ENCODE assay signal across 9 mouse cellular contexts in the genomic region with DNA sequence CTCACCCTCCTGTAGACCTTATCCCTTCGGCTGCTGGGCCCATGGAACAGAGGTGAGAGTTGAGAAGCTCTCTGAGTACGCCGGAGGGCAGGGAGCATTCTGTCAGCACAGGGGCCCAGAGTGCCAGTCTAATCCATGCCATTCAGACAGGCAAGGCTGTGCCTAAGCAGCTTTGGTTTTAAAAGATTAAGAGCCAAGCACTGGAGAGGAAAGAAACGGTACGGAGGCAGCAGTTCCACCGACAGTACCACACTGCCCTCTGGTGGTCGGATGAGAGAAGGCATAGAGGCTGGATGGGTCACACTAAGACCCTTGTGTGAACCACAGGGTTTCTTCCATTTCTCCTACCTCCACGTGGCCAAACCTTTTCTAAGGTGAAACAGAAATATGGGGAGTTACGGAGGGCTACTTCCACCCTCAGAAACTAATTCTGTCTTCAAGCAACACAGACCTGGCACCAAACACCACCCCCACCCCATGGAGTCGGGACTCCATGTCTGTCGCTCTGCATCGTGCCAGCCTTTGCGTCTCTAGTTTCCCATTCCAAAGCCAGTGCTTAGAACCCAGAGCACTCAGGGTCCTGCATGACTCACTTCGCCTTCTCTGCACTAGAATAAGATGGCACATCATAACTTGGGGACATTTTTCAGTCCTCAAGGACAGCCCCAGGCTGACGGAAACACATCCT.
DNase-seq lines count a peak whose midpoint lies in the region; ATAC-seq and TF ChIP-seq lines count a peak whose summit lies in the region.
"Had no signal": no experiment of that assay in that cellular context is flagged by ENCODE, and none has a peak within 500 bp of the region (broad histone marks: within the 10 kb centered on the region; RNA-seq: fewer than 3 reads in every experiment).

No protein-coding gene starts in this region.

- no peaks in the 10 kb centered on the region for H3K36me3 ChIP-seq in E14TG2a.4 (ENCODE audit: insufficient read depth, low read length)
- no peaks in the 10 kb centered on the region for H3K36me3 ChIP-seq in forebrain, embryonic 11.5 days (ENCODE audit: control insufficient read depth, insufficient read depth, low read length)
- no peaks in the 10 kb centered on the region for H3K36me3 ChIP-seq in heart, embryonic 15.5 days
- H3K36me3 ChIP-seq in liver, embryonic 13.5 days = no peaks in the 10 kb centered on the region
- H3K36me3 ChIP-seq in neural tube, embryonic 15.5 days = no peaks in the 10 kb centered on the region

- no peak overlapping the region for H3K4me3 ChIP-seq in E14TG2a.4 (replicated peaks; ENCODE audit: low read length)
- no peak overlapping the region for H3K4me3 ChIP-seq in forebrain, embryonic 11.5 days (ENCODE audit: low read depth, low read length)
- H3K4me3 ChIP-seq in heart, embryonic 15.5 days = no peak overlapping the region
- H3K4me3 ChIP-seq in liver, embryonic 13.5 days (replicated peaks) = no peak overlapping the region
- H3K4me3 ChIP-seq in neural tube, embryonic 15.5 days (replicated peaks) = no peak overlapping the region

- peaks cover 11% of the 10 kb centered on the region; the same call in 1 of the 2 replicates for H3K4me1 ChIP-seq in E14TG2a.4 (replicated peaks; ENCODE audit: low read depth, low read length)
- peaks cover 6% of the 10 kb centered on the region; the same call in 1 of the 2 replicates for H3K4me1 ChIP-seq in forebrain, embryonic 11.5 days (replicated peaks; ENCODE audit: control insufficient read depth, insufficient read depth, low read length)
- H3K4me1 ChIP-seq in heart, embryonic 15.5 days (replicated peaks) = peaks cover 5% of the 10 kb centered on the region
- no peaks in the 10 kb centered on the region for H3K4me1 ChIP-seq in liver, embryonic 13.5 days (replicated peaks)
- peaks cover 12% of the 10 kb centered on the region for H3K4me1 ChIP-seq in neural tube, embryonic 15.5 days

- H3K27ac ChIP-seq in forebrain, embryonic 11.5 days (ENCODE audit: low read depth, low read length) = peak overlapping the region; percentile 41
- no peak overlapping the region for H3K27ac ChIP-seq in heart, embryonic 15.5 days
- no peak overlapping the region for H3K27ac ChIP-seq in liver, embryonic 13.5 days
- H3K27ac ChIP-seq in neural tube, embryonic 15.5 days (replicated peaks) = no peak overlapping the region; the same call in 1 of the 2 replicates
- H3K27ac ChIP-seq: macrophage had no signal

- H3K9me3 ChIP-seq in E14TG2a.4 (ENCODE audit: low read length) = no peaks in the 10 kb centered on the region
- H3K9me3 ChIP-seq in forebrain, embryonic 11.5 days (ENCODE audit: control insufficient read depth, low read length) = no peaks in the 10 kb centered on the region
- no peaks in the 10 kb centered on the region for H3K9me3 ChIP-seq in heart, embryonic 15.5 days (replicated peaks)
- no peaks in the 10 kb centered on the region for H3K9me3 ChIP-seq in liver, embryonic 13.5 days (replicated peaks)
- H3K9me3 ChIP-seq in neural tube, embryonic 15.5 days (replicated peaks) = no peaks in the 10 kb centered on the region

- 0 out of 2 replicates have a peak overlapping the region, but pooled peaks have one; percentile 7 for H3K9ac ChIP-seq in forebrain, embryonic 11.5 days (ENCODE audit: low read length)
- H3K9ac ChIP-seq in heart, embryonic 15.5 days = no peak overlapping the region
- no peak overlapping the region for H3K9ac ChIP-seq in liver, embryonic 13.5 days
- no peak overlapping the region for H3K9ac ChIP-seq in neural tube, embryonic 15.5 days (replicated peaks)

- peak overlapping the region; percentile 24; the same call in 1 of the 2 replicates for H3K4me2 ChIP-seq in forebrain, embryonic 11.5 days (ENCODE audit: low read depth, low read length, severe bottlenecking)
- no peak overlapping the region; the same call in 1 of the 2 replicates for H3K4me2 ChIP-seq in heart, embryonic 15.5 days
- no peak overlapping the region for H3K4me2 ChIP-seq in liver, embryonic 13.5 days
- no peak overlapping the region for H3K4me2 ChIP-seq in neural tube, embryonic 15.5 days

- peaks cover 8% of the 10 kb centered on the region; the same call in 1 of the 2 replicates for H3K27me3 ChIP-seq in E14TG2a.4 (ENCODE audit: insufficient read depth, low read length)
- no peaks in the 10 kb centered on the region for H3K27me3 ChIP-seq in forebrain, embryonic 11.5 days (ENCODE audit: control insufficient read depth, insufficient read depth, low read length)
- no peaks in the 10 kb centered on the region for H3K27me3 ChIP-seq in heart, embryonic 15.5 days
- no peaks in the 10 kb centered on the region for H3K27me3 ChIP-seq in liver, embryonic 13.5 days
- H3K27me3 ChIP-seq in neural tube, embryonic 15.5 days (replicated peaks) = no peaks in the 10 kb centered on the region

- ATAC-seq in forebrain, embryonic 11.5 days (replicated peaks; ENCODE audit: low FRiP score) = peak; percentile 86
- ATAC-seq in heart, embryonic 15.5 days (replicated peaks; ENCODE audit: insufficient number of reproducible peaks, insufficient read depth, low FRiP score, low read depth) = 0 out of 2 replicates have a peak, but pooled peaks have one; percentile 60
- ATAC-seq in liver, embryonic 13.5 days (ENCODE audit: low read depth) = no peak
- peak; percentile 83 for ATAC-seq in neural tube, embryonic 15.5 days (ENCODE audit: low FRiP score)

- DNase-seq in c-Kit-positive CD71-positive TER-119-negative erythroid progenitor cells, embryonic 14.5 days (ENCODE audit: low read depth) = peak; percentile 16
- DNase-seq in forebrain, embryonic 11.5 days (ENCODE audit: low spot score) = peak; percentile 93
- DNase-seq in kidney, postnatal 14 days = peak; percentile 91
- DNase-seq in liver, embryonic 13.5 days = peak; percentile 18
- DNase-seq in testis, postnatal 10 days (ENCODE audit: low spot score) = peak; percentile 94

- WGBS in forebrain, embryonic 11.5 days = 35% methylated on average over 15 of the region's 15 CpGs
- WGBS in heart, embryonic 15.5 days = 36% methylated on average over 15 of the region's 15 CpGs
- WGBS in liver, embryonic 13.5 days (ENCODE audit: insufficient replicate concordance) = 37% methylated on average over 15 of the region's 15 CpGs
- 40% methylated on average over 15 of the region's 15 CpGs for WGBS in neural tube, embryonic 15.5 days

- peak; percentile 92 for TF ChIP-seq CTCF in E14TG2a.4 (conservative IDR thresholded peaks at IDR 0.05; ENCODE audit: low read length)

Comparison
In these comparisons a context has a peak if more than half of its experiments do, and no peak if none do; other contexts are left out.
1. DNase-seq: peak in every context shown above with its lines; median percentile 94 in testis, postnatal 10 days; 93 in forebrain, embryonic 11.5 days; 91 in kidney, postnatal 14 days; 18 in liver, embryonic 13.5 days; 16 in c-Kit-positive CD71-positive TER-119-negative erythroid progenitor cells, embryonic 14.5 days.